Mouse (Mus musculus) adrenal gland, postnatal 10 days (tissue): ENCODE measurements at regions not wholly inside any gene's neighbourhood (a gene's known extent, or its start where the extent isn't known, plus 50 kb on each side); places are given as distances from the start of the nearest gene placed in this dataset.

ENCODE experiments used
- DNase-seq: peaks from one replicate; pipeline ENCODE4 v3.0.0; 2021; ENCODE audit warnings: mixed read lengths

GRCm38 (mm10) chr1:57281549-57281948 is 95.9 kb upstream of the 1700066M21Rik start:
- DNase-seq = no peak

DNA sequence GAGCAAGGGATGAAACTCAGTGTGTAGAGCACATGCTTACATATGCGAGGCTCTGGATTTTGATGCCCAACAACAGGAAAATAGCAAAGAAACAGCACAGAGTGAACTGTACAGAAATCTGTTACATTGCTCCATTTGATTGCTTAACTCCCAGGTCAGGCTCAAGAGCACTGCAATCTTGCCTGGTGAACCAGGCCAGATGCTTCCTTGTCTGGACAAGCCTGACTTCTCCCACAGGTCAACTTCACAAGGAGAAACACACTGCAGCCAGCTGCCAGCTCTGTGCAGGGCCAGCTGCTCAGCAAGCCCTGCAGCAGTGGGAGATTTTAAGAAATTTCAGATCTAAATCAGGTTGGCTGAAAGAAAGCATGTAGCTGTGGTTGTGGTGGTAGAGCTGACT is 81.2 kb upstream of the 1700066M21Rik start:
- DNase-seq = no peak

DNA sequence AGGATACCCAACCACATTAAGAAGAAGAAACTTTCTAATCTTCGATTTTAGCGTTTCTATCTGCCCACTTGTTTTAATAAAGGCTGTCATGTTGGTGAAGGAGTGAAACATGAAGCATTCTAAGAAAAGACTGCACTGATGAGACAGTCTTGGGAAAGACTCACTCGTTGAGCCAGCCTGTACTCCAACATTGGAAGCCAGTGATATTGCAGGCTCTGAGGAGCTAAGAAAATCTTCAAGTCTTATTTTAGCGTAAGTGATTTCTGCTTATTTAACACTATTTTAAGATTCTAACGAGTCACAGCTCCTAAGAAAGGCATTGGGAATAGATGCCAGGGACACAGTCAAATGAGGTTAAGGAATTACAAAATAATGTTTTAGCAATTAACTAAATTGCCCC is 78.9 kb upstream of the 1700066M21Rik start:
- DNase-seq = no peak

DNA sequence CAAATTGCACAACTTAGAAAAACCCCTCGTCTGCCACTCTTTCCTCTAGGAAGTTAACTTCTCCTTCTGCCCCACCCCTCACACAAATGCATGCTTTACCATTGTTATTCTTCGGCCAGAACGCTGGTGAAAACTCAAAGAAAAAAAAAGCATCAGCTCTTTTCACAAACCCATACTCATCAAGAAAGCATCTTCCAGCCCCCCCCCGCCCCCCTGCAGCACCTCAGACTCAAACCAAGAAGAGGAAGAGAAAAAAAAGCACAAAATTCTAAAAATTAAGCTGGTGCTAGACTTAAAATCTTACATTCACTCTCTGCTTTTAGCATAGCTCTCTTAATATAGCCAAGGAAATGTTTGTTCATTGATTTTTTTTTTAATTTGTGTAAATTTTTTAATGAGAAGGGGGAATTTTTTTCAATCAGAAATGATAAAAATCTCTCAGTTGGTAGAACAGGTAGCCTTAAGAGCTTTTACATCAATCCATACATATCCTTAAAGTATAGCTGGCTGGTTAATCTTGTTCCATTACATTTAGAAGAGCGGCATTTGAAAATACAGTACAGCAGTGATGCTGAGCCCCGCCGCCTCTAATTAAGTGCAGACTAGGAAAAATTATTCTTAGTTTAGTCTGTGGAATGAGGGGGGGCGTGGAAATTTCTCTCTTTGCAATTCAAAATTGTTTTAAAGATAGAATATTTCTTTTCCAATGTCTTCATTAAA is 76.0 kb upstream of the 1700066M21Rik start:
- DNase-seq = no peak

DNA sequence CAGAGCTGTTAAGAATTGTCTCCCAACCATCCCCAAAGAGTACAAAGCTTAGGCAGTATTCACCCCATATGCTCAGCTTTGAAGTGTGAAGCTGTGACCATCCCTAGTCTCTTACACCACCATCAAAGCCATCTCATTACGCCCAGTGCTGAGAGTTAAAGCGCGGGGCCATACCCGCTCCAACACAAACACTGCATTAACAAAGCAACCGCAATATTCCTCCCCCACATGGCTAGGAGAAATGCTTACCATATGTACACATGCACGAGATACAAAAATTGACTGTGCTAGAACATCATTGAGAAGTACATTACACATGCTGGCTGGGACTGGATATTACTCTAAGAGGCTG is 75.5 kb upstream of the 1700066M21Rik start:
- DNase-seq = no peak

DNA sequence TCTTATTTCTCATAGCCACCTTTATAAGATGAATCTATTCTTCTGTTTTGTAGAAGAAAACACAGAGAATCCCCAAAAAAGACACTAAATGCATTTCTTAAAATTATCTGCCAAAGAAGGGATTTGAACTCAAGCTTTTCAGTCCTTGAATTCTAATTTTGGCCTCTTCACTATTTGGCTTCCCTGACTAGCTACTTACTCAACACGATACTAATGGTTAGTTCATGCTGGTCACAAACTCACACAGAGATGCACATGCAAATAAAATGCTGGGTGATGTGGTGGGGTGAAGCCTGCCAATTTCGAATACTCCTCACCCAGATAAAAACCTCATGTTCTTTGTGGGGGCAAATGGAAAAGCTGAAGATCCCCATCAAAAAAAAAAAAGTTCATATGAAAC is 72.7 kb upstream of the 1700066M21Rik start:
- no peak for DNase-seq

GRCm38 (mm10) chr1:57322535-57322934 is 54.9 kb upstream of the 1700066M21Rik start:
- no peak for DNase-seq

DNA sequence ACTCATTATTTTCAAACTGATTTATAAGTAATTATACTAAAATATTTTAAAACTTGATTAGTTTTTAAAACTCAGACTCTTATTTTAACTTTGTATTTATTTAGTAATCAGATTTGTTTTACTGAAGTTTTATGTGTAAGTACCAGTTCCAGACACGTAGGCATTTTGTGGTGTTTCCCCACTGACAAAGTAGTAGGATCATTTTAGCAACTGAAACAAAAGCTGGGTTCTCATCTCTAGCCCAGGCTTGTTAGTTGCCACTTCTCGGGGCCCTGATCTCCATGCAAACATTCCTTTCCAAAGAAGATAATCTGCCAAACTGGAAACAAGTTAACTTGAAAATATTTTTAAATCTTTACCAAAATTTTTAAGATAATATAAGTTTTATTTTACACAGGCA is 54.3 kb upstream of the 1700066M21Rik start:
- no peak for DNase-seq

DNA sequence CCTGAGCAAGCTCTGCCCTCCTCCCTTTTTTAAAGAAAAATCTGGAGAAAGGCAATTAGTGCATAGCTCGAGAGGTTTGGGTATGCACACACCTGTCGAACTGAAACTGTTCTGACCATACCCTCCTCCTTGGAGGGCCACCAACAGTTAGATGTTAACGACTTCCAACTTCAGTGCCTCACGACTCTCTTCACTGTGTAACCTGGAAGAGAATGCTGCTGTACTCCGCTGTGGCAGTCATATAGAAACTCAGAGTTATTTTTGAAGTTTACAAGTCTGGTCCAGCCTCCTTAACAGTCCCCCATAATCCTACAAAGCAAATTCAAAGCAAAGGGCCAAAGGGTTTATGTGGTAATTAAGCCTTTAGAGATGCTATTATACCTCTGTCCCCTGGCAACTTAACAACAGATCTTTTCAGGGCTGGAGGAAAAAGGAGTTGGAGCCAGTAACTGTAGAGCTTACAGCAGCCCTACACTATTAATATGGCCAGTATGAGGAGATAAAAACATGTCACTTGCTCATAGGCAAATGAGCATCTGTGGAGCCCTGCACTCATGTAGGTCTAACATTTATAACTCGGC is 51.7 kb upstream of the 1700066M21Rik start:
- no peak for DNase-seq
